Mouse (Mus musculus) neutrophil, adult 5-6 weeks (primary cell): ENCODE results near the gene Tpte. TPM values are rescaled to one million over a fixed set of nuclear protein-coding genes. Genes with fewer than 3 reads are reported as not detected.

ENCODE experiments used
- ATAC-seq: fragments of 151-379, 151-347 bp; 2 replicates; pipeline ENCODE4 v1.8.0; 2017; ENCODE audit warnings: mild to moderate bottlenecking, moderate TSS enrichment; ENCODE audit not compliant: insufficient number of reproducible peaks, poor library complexity, low FRiP score, severe bottlenecking; ENCODE audit errors: extremely low read depth
- total RNA-seq: library from RNA; stranded (forward); fragments of 200-1000 nt; gene quantifications from 2 replicates; pipeline ENCODE4 v1.2.3, GENCODE M21; 2017

Gene Tpte
- total RNA-seq, 1 experiment from 2014 or later, result not detected

- 0 out of 2 replicates have a peak, but pooled peaks have one; percentile 36 for ATAC-seq
These were observed 76.1 kb downstream of the Tpte start for GRCm38 (mm10) chr8:22359359-22359758.

- ATAC-seq, result no peak
These were observed 76.6 kb downstream of the Tpte start for GRCm38 (mm10) chr8:22359882-22360281.

GRCm38 (mm10) chr8:22376311-22376710, 93.1 kb downstream of the Tpte start:
- no peak for ATAC-seq

GRCm38 (mm10) chr8:22376903-22377302, 93.7 kb downstream of the Tpte start:
- peak; percentile 64; the same call in 1 of the 2 replicates for ATAC-seq

GRCm38 (mm10) chr8:22380934-22381333, 97.7 kb downstream of the Tpte start:
- ATAC-seq, result no peak

GRCm38 (mm10) chr8:22382824-22383595, 99.8 kb downstream of the Tpte start:
- no peak for ATAC-seq

- no peak for ATAC-seq
These were observed 101.9 kb downstream of the Tpte start for GRCm38 (mm10) chr8:22385158-22385557.

- ATAC-seq, result no peak
These were observed 106.6 kb downstream of the Tpte start for GRCm38 (mm10) chr8:22389874-22390273.

- ATAC-seq, result no peak
These were observed 107.7 kb downstream of the Tpte start for GRCm38 (mm10) chr8:22390766-22391463.

- ATAC-seq, result no peak
These were observed 111.2 kb downstream of the Tpte start for GRCm38 (mm10) chr8:22394471-22394870.

GRCm38 (mm10) chr8:22395256-22395655, 112.0 kb downstream of the Tpte start:
- ATAC-seq, result no peak

- ATAC-seq, result no peak
These were observed 114.5 kb downstream of the Tpte start for GRCm38 (mm10) chr8:22397811-22398141.

- peak; percentile 82 for ATAC-seq
These were observed 115.1 kb downstream of the Tpte start, which contains the start of gene Slc25a15 for GRCm38 (mm10) chr8:22398142-22398951. Gene Slc25a15, minus strand, starts transcription at chr8:22398597.

GRCm38 (mm10) chr8:22399285-22399880, 116.1 kb downstream of the Tpte start:
- ATAC-seq, result no peak

- ATAC-seq, result no peak
These were observed 117.4 kb downstream of the Tpte start for GRCm38 (mm10) chr8:22400593-22400992.

- no peak for ATAC-seq
These were observed 120.0 kb downstream of the Tpte start for GRCm38 (mm10) chr8:22403235-22403634.

GRCm38 (mm10) chr8:22405733-22406132, 122.5 kb downstream of the Tpte start:
- no peak for ATAC-seq

GRCm38 (mm10) chr8:22410688-22411281, 127.5 kb downstream of the Tpte start:
- peak; percentile 37; the same call in 1 of the 2 replicates for ATAC-seq

- peak; percentile 82 for ATAC-seq
These were observed 128.1 kb downstream of the Tpte start, which contains the start of gene Mrps31 for GRCm38 (mm10) chr8:22411282-22411702. Gene Mrps31, plus strand, starts transcription at chr8:22411361.
